Mouse (Mus musculus): ENCODE results near the gene Stk32c.

Gene Stk32c

DNA sequence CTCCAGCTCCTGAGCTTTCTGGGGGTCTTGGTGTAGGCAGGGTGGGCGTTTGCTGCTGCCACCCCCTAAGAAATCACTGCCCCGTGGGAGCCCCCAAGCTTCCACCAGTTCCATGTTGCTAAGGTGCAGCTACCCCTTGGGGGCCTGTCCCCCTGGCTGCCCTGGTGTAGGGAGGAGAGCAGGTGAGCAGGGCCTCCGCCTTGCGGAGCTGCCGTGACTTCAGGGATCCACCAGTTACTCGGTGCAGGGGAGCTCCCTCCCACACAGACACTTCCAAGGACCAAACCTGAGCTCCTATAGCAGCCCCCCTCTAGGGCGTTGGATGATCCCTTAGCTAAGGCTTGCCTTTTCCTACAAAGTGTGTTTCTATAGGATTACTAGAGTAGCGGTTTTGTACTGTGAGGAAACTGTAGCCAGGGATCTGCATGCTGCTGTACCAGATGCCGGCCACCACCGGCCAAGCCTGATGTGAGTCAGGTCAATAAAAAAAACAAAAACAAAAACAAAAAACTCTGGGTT, 111.8 kb downstream of the Stk32c start:
- Histone ChIP-seq H3K4me1 (replicated peaks; ENCODE audit: low read depth, low read length) (no peaks in the 10 kb centered on the region), H3K27me3 (ENCODE audit: insufficient read depth, low read length) (peaks cover 27% of the 10 kb centered on the region), H3K36me3 (ENCODE audit: insufficient read depth, low read length) (no peaks in the 10 kb centered on the region), H3K9me3 (ENCODE audit: low read length) (no peaks in the 10 kb centered on the region), H3K4me3 (replicated peaks; ENCODE audit: low read length) (no peak overlapping the region)
- TF ChIP-seq POU5F1 (IDR thresholded peaks at IDR 0.05; ENCODE audit: borderline replicate concordance, low read length) (no peak), NANOG (IDR thresholded peaks at IDR 0.05; ENCODE audit: borderline replicate concordance, low read length) (no peak), CTCF (conservative IDR thresholded peaks at IDR 0.05; ENCODE audit: low read length) (no peak)

DNA sequence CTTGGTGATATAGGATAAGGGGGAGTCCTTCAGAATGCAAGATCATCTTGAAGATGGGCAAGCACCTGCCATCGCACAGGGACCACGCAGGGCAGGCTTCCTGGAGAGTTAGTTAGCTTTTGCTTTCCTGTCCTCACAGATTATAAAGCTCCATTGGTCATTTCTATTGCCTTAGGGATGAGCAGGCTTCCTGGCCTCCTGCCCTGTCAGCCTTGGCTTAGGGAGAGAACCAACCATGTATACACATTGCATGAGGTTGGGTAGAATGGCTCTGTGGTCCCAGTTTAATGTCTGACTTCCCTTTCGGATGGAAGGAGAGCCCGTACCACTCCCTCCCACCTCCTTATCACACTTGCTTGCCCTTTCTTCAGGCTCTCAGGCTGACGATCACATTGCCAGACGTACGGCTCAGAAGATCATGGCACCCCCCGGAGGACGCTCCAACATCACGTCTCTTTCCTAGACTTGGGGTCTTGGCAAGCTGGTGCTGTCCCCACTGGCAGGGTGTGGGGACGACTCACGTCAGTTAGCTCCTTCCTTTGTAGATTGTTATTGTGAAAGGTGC, 112.5 kb downstream of the Stk32c start:
- no peaks in the 10 kb centered on the region for H3K9me3 ChIP-seq (ENCODE audit: low read length)
- H3K27me3 ChIP-seq (ENCODE audit: insufficient read depth, low read length): peaks cover 31% of the 10 kb centered on the region
- no peaks in the 10 kb centered on the region for H3K36me3 ChIP-seq (ENCODE audit: insufficient read depth, low read length)
- H3K4me3 ChIP-seq (replicated peaks; ENCODE audit: low read length): no peak overlapping the region
- TF ChIP-seq NANOG (IDR thresholded peaks at IDR 0.05; ENCODE audit: borderline replicate concordance, low read length) (no peak), POU5F1 (IDR thresholded peaks at IDR 0.05; ENCODE audit: borderline replicate concordance, low read length) (no peak), CTCF (conservative IDR thresholded peaks at IDR 0.05; ENCODE audit: low read length) (no peak)
- no peaks in the 10 kb centered on the region for H3K4me1 ChIP-seq (replicated peaks; ENCODE audit: low read depth, low read length)

DNA sequence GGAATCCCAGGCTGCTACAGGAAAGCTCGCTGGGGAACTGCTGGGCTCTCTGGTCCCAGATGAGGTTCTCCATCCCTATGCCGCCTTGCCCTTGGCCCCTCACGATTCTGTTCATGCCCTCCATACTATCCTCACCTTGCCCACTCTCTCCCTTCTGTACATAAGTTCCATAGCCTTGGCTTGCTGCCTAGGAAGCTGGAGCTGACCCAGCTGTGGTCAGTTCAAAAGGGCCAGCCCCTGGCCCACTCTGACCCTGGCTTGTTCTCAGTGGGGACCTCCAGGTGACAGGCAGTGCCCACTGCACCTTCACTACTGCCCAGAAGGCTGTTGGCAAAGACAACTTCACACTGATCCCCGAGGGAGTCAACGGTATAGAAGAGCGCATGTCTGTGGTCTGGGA, 116.7 kb downstream of the Stk32c start:
- TF ChIP-seq NANOG (IDR thresholded peaks at IDR 0.05; ENCODE audit: borderline replicate concordance, low read length) (no peak), POU5F1 (IDR thresholded peaks at IDR 0.05; ENCODE audit: borderline replicate concordance, low read length) (no peak), CTCF (conservative IDR thresholded peaks at IDR 0.05; ENCODE audit: low read length) (no peak)
- H3K27me3 ChIP-seq (ENCODE audit: insufficient read depth, low read length): peaks cover 37% of the 10 kb centered on the region
- H3K9me3 ChIP-seq (ENCODE audit: low read length): no peaks in the 10 kb centered on the region
- H3K36me3 ChIP-seq (ENCODE audit: insufficient read depth, low read length): no peaks in the 10 kb centered on the region
- H3K4me1 ChIP-seq (replicated peaks; ENCODE audit: low read depth, low read length): peaks cover 11% of the 10 kb centered on the region; the same call in 1 of the 2 replicates
- H3K4me3 ChIP-seq (replicated peaks; ENCODE audit: low read length): no peak overlapping the region

DNA sequence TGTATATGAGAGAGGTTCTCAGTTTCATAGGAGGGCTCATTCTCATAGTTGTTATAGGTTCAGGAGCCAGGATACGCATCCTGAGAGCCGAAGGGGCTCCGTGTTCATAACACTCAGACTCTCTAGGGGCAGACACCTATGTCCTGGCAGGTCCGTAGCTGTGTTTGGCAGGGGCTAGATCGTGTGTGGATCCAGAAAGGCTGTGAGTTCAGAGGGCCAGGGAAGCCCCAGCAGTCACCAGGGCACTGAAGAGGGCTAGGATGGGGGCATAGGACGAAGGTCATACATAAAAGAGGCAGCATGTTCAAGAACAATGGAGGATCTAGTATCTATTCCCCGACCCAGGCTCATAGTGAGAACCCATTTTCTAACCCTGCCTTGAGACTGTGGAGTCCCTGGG, 117.8 kb downstream of the Stk32c start:
- H3K9me3 ChIP-seq (ENCODE audit: low read length): no peaks in the 10 kb centered on the region
- H3K4me1 ChIP-seq (replicated peaks; ENCODE audit: low read depth, low read length): peaks cover 11% of the 10 kb centered on the region; the same call in 1 of the 2 replicates
- peaks cover 44% of the 10 kb centered on the region for H3K27me3 ChIP-seq (ENCODE audit: insufficient read depth, low read length)
- TF ChIP-seq CTCF (conservative IDR thresholded peaks at IDR 0.05; ENCODE audit: low read length) (no peak), POU5F1 (IDR thresholded peaks at IDR 0.05; ENCODE audit: borderline replicate concordance, low read length) (no peak), NANOG (IDR thresholded peaks at IDR 0.05; ENCODE audit: borderline replicate concordance, low read length) (no peak)
- H3K4me3 ChIP-seq (replicated peaks; ENCODE audit: low read length): no peak overlapping the region
- no peaks in the 10 kb centered on the region for H3K36me3 ChIP-seq (ENCODE audit: insufficient read depth, low read length)

DNA sequence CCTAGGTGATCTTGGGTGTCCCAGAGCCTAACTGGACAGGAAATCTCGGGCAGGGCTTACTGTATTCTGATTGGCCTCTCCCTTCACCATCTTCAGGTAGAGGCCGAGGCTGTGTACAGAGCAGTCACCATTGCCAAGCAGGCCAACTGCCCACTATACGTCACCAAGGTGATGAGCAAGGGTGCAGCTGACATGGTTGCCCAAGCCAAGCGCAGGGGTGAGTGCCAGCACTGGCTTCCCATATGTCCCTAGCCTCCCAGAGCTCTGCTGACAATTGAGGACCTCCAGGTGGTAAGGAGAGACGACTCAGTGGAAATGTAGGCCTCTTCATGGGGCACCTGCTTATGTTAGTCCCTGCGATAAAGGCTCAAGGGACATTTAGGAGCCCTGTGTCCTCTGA, 118.3 kb downstream of the Stk32c start:
- H3K4me3 ChIP-seq (replicated peaks; ENCODE audit: low read length): no peak overlapping the region
- no peaks in the 10 kb centered on the region for H3K36me3 ChIP-seq (ENCODE audit: insufficient read depth, low read length)
- H3K9me3 ChIP-seq (ENCODE audit: low read length): no peaks in the 10 kb centered on the region
- no peak for TF ChIP-seq POU5F1 (IDR thresholded peaks at IDR 0.05; ENCODE audit: borderline replicate concordance, low read length)
- TF ChIP-seq NANOG (IDR thresholded peaks at IDR 0.05; ENCODE audit: borderline replicate concordance, low read length): no peak
- TF ChIP-seq CTCF (conservative IDR thresholded peaks at IDR 0.05; ENCODE audit: low read length): no peak
- H3K4me1 ChIP-seq (replicated peaks; ENCODE audit: low read depth, low read length): peaks cover 11% of the 10 kb centered on the region; the same call in 1 of the 2 replicates
- H3K27me3 ChIP-seq (ENCODE audit: insufficient read depth, low read length): peaks cover 45% of the 10 kb centered on the region

DNA sequence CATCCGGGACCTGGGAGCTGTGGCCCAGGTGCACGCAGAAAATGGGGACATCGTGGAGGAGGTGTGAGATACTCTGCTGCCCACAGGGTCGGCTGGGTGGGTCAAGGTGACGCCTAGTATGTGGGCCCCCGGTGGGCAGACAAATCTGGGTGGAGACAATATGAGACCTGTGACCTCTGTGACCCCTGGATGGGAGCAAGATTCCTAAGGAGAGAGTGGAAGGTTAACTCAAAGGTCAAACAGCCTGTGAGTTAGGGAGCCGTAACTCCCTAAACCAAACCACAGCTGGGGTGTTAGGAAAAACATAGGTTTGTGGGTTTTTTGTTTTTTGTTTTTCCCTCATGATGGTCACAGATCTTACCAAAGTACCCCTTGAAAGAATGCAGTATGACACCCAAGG, 119.3 kb downstream of the Stk32c start:
- Histone ChIP-seq H3K36me3 (ENCODE audit: insufficient read depth, low read length) (no peaks in the 10 kb centered on the region), H3K27me3 (ENCODE audit: insufficient read depth, low read length) (peaks cover 52% of the 10 kb centered on the region), H3K4me3 (replicated peaks; ENCODE audit: low read length) (no peak overlapping the region), H3K9me3 (ENCODE audit: low read length) (no peaks in the 10 kb centered on the region), H3K4me1 (replicated peaks; ENCODE audit: low read depth, low read length) (peaks cover 11% of the 10 kb centered on the region; the same call in 1 of the 2 replicates)
- TF ChIP-seq POU5F1 (IDR thresholded peaks at IDR 0.05; ENCODE audit: borderline replicate concordance, low read length) (no peak), CTCF (conservative IDR thresholded peaks at IDR 0.05; ENCODE audit: low read length) (no peak), NANOG (IDR thresholded peaks at IDR 0.05; ENCODE audit: borderline replicate concordance, low read length) (no peak)

DNA sequence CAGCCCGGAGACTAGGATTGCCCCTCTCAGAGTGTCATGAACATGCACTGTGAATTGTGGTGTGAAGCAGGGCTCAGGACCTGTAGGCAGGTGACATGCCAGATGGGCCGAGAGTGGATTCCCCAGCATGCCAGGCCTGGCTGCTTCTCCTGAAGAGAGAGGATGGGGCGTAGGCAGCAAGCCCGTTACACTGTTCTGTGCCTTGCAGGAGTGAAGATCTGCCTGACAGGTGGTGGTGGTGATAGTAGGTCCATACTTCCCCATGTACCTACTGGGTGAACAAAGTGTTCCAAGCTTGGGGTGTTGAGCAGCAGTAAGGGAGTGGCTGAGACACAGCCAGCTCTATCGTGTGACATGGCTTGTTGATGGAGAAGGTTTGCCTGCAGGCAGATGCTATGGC, 120.0 kb downstream of the Stk32c start:
- TF ChIP-seq POU5F1 (IDR thresholded peaks at IDR 0.05; ENCODE audit: borderline replicate concordance, low read length) (no peak), CTCF (conservative IDR thresholded peaks at IDR 0.05; ENCODE audit: low read length) (no peak), NANOG (IDR thresholded peaks at IDR 0.05; ENCODE audit: borderline replicate concordance, low read length) (no peak)
- Histone ChIP-seq H3K9me3 (ENCODE audit: low read length) (no peaks in the 10 kb centered on the region), H3K4me3 (replicated peaks; ENCODE audit: low read length) (no peak overlapping the region), H3K36me3 (ENCODE audit: insufficient read depth, low read length) (no peaks in the 10 kb centered on the region), H3K4me1 (replicated peaks; ENCODE audit: low read depth, low read length) (peaks cover 11% of the 10 kb centered on the region; the same call in 1 of the 2 replicates), H3K27me3 (ENCODE audit: insufficient read depth, low read length) (peaks cover 58% of the 10 kb centered on the region)

DNA sequence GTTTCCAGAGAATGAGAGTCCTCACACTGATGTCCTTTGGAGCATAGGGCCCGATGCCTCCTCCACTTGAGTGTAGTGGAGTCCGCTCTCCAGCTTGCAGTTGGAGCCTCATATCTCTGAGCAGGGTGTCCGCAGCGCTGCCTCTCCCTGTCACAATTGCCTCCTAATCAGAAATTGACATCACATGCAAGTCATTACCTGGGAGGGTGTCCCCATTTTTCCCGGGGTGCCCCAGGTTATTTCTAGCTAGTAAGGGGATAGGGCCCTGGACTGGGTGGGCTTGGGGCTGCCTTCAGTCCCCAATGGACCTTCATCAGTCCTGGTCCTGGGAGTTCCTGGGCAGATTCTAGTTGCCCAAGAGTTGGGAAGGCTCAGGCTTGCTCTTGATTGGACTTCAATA, 120.4 kb downstream of the Stk32c start:
- H3K36me3 ChIP-seq (ENCODE audit: insufficient read depth, low read length): no peaks in the 10 kb centered on the region
- TF ChIP-seq POU5F1 (IDR thresholded peaks at IDR 0.05; ENCODE audit: borderline replicate concordance, low read length): no peak
- TF ChIP-seq CTCF (conservative IDR thresholded peaks at IDR 0.05; ENCODE audit: low read length): no peak
- no peak for TF ChIP-seq NANOG (IDR thresholded peaks at IDR 0.05; ENCODE audit: borderline replicate concordance, low read length)
- H3K9me3 ChIP-seq (ENCODE audit: low read length): no peaks in the 10 kb centered on the region
- no peak overlapping the region for H3K4me3 ChIP-seq (replicated peaks; ENCODE audit: low read length)
- peaks cover 11% of the 10 kb centered on the region; the same call in 1 of the 2 replicates for H3K4me1 ChIP-seq (replicated peaks; ENCODE audit: low read depth, low read length)
- peaks cover 60% of the 10 kb centered on the region for H3K27me3 ChIP-seq (ENCODE audit: insufficient read depth, low read length)

DNA sequence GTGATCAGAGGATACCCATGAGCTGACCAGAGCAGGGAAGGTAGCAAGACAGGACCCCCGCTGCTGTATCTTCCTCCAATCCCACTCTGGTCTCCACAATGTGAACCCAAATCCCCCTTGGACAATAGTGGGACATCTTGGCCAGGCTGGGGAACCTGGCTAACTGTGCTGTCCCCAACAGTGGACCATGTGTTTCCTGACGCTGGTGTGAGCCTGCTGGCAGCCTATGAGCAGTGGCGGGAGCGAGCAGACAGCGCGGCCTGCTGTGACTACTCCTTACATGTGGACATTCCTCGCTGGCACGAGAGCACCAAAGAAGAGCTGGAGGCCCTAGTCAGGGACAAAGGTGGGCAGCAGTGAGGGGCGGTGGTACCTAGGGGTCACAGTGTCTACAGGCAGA, 121.4 kb downstream of the Stk32c start:
- H3K9me3 ChIP-seq (ENCODE audit: low read length): no peaks in the 10 kb centered on the region
- peaks cover 15% of the 10 kb centered on the region; the same call in 1 of the 2 replicates for H3K4me1 ChIP-seq (replicated peaks; ENCODE audit: low read depth, low read length)
- H3K27me3 ChIP-seq (ENCODE audit: insufficient read depth, low read length): peaks cover 66% of the 10 kb centered on the region
- H3K4me3 ChIP-seq (replicated peaks; ENCODE audit: low read length): no peak overlapping the region
- H3K36me3 ChIP-seq (ENCODE audit: insufficient read depth, low read length): no peaks in the 10 kb centered on the region
- no peak for TF ChIP-seq CTCF (conservative IDR thresholded peaks at IDR 0.05; ENCODE audit: low read length)
- TF ChIP-seq NANOG (IDR thresholded peaks at IDR 0.05; ENCODE audit: borderline replicate concordance, low read length): no peak
- TF ChIP-seq POU5F1 (IDR thresholded peaks at IDR 0.05; ENCODE audit: borderline replicate concordance, low read length): no peak
